Mouse (Mus musculus): ENCODE measurements around the gene Parl.

GRCm38 (mm10) chr16:20238646-20239045, 63.5 kb downstream of the Parl start:
- no peak for TF ChIP-seq CTCF (IDR thresholded peaks at IDR 0.05; ENCODE audit: extremely low read depth, insufficient read depth, insufficient read length, insufficient replicate concordance)
- TF ChIP-seq POLR2A (IDR thresholded peaks at IDR 0.05; ENCODE audit: low read depth, low read length) = no peak
